Mouse (Mus musculus) neural tube, embryonic 14.5 days (tissue): ENCODE measurements around the gene Mfsd12. TPM values are rescaled to one million over a fixed set of nuclear protein-coding genes. Genes with fewer than 3 reads are reported as not detected.
A peak's percentile ranks its signal among the peaks of the same experiment; 100 is the strongest.

Experiments used
- ATAC-seq: fragments of 200-750 bp; cut with Nextera tagmentation; 2 replicates; pipeline ENCODE4 v1.8.0; 2017; ENCODE audit warnings: low read depth, mild to moderate bottlenecking, moderate TSS enrichment, moderate library complexity
- H3K27ac ChIP-seq: fragments of 300-500 bp; sonication (generic); 2 replicates; pipeline ENCODE4 v1.5.1; 2014; ENCODE audit warnings: low read depth, mild to moderate bottlenecking, control low read depth, low read length, moderate library complexity, mixed read lengths
- H3K27me3 ChIP-seq: fragments of 300-500 bp; sonication (generic); 2 replicates; pipeline ENCODE4 v1.6.1; 2014; ENCODE audit warnings: low read length; ENCODE audit not compliant: control insufficient read depth, insufficient read depth
- H3K36me3 ChIP-seq: fragments of 300-500 bp; sonication (generic); 2 replicates; pipeline ENCODE4 v1.6.1; 2014; ENCODE audit warnings: low read length, mixed read lengths; ENCODE audit not compliant: control insufficient read depth, insufficient read depth
- H3K4me1 ChIP-seq: fragments of 300-500 bp; sonication (generic); 2 replicates; pipeline ENCODE4 v1.6.1; 2014; ENCODE audit warnings: low read length; ENCODE audit not compliant: control insufficient read depth, insufficient read depth
- H3K4me2 ChIP-seq: fragments of 300-500 bp; sonication (generic); 2 replicates; pipeline ENCODE4 v1.6.1; 2014; ENCODE audit warnings: mild to moderate bottlenecking, low read depth, low read length, control low read depth
- H3K4me3 ChIP-seq: fragments of 300-500 bp; sonication (generic); 2 replicates; pipeline ENCODE4 v1.5.1; 2014; ENCODE audit warnings: low read depth, low read length, control low read depth, mixed read lengths
- H3K9ac ChIP-seq: fragments of 300-500 bp; sonication (generic); replicated peaks from 2 replicates; pipeline ENCODE4 v1.6.1; 2014; ENCODE audit warnings: low read depth, mild to moderate bottlenecking, control low read depth, low read length, mixed read lengths
- H3K9me3 ChIP-seq: fragments of 300-500 bp; sonication (generic); 2 replicates; pipeline ENCODE4 v1.6.1; 2016; ENCODE audit warnings: low read length; ENCODE audit not compliant: control insufficient read depth
- whole genome bisulfite sequencing: fragments of 180-500 bp; shearing (Covaris S2); extraction: QIAGEN DNeasy Blood & Tissue Kit; methylation state at CpG from one replicate; pipeline ENCODE4 v1.1.7; 2014; 5-methylcytosine and 5-hydroxymethylcytosine counted together
- polyA plus RNA-seq: library from polyadenylated mRNA; unstranded; fragments of >200 nt; fragmentation: Nextera tagmentation; extraction: Ambion mirVana; gene quantifications from 2 replicates; pipeline ENCODE4 v1.2.1, GENCODE M21; 2014

The Mfsd12 gene
- polyA plus RNA-seq, 1 experiment from 2014 or later, result 8.7 TPM

DNA sequence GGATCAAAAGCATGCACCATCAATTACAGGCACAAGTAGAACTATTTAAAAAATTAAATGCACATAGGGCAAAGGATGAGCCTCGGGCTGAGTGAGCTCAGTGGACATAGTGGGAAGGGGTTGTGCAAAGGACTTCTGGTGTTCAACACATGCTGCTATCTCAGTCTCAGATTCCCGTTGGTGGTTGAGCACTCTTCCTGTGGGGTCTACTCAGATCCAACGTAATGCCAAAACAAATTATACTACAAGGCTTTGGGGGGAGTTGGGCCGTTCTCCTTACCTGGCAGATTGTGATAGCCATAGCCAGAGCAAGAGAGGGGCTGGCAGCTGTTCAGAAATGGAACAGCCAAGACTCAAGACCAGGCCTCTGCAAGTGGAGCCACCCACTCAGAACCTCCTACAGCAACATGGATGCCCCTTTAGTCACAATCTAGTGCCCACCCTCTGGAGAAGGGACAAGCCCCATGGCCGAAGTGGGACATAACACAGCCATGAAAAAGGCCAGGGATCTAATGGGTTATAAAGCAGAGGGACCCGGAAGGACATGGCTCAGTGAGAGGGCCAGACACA, 22.6 kb downstream of the Mfsd12 start:
- no peak overlapping the region for H3K4me3 ChIP-seq
- peaks cover 23% of the 10 kb centered on the region for H3K4me1 ChIP-seq
- H3K9ac ChIP-seq, result no peak overlapping the region
- H3K36me3 ChIP-seq, result no peaks in the 10 kb centered on the region
- H3K9me3 ChIP-seq, result no peaks in the 10 kb centered on the region
- no peak overlapping the region for H3K27ac ChIP-seq
- no peaks in the 10 kb centered on the region for H3K27me3 ChIP-seq
- H3K4me2 ChIP-seq, result no peak overlapping the region
- ATAC-seq, result no peak
- 92% methylated on average over 6 of the region's 6 CpGs for WGBS

DNA sequence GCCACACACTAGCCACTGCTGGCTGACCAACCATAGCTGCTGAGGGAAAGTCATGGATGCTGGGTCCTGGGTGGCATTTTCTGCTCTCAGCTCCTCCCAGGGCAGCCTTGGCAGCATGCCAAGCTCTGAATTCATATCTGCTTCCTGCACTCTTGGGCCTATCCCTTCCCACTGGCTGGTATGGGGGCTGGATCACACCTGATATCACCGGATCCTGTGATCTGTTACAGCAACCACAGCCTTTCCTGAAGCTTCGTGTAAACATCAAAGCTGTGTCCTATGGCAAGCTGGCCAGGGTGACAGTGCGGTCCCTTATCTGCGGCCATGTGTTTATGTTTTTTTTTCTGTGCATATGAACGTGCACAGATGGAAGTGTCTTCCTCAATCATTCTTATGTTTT, 24.7 kb downstream of the Mfsd12 start:
- no peak overlapping the region for H3K27ac ChIP-seq
- peaks cover 15% of the 10 kb centered on the region for H3K4me1 ChIP-seq
- H3K27me3 ChIP-seq, result no peaks in the 10 kb centered on the region
- peaks cover 6% of the 10 kb centered on the region for H3K36me3 ChIP-seq
- ATAC-seq, result no peak
- H3K4me3 ChIP-seq, result no peak overlapping the region
- H3K4me2 ChIP-seq, result no peak overlapping the region
- WGBS, result 82% methylated on average over 5 of the region's 5 CpGs
- no peak overlapping the region for H3K9ac ChIP-seq
- H3K9me3 ChIP-seq, result no peaks in the 10 kb centered on the region

DNA sequence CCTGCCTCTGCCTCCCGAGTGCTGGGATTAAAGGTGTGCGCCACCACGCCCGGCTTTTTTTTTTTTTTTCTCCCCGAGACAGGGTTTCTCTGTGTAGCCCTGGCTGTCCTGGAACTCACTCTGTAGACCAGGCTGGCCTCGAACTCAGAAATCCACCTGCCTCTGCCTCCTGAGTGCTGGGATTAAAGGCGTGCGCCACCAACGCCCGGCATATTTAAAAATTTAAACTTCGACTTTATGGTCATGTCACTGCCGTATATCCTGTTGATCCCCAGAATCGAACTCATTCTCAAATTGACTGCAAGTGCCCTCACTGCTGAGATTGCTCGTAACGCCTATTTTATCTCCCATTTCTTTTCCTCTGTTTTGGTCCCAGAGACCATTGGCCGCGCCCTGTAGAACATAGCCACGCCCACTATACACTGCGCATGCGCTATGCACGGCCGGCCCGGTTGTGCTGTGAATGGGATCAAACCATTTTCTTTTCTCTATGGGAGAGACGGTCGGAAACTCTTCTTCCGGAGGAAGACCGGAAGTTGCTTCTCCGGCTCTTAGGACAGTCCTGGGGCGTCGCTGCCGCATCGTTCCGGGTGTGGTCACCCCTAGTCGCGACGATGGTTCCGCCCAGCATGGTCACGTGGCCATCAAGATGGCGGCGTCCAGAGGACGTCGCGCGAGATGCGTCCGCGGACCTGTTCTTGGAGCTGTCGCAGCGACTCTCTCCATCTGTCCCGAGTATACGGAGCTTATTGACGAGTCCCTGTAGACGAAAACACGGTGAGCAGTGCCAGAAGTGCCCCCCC, 26.7 kb downstream of the Mfsd12 start, which contains the start of the genes Dohh and Gm48551:
Gene Dohh, plus strand, starts transcription at position 627 of the 803 bp plus-strand sequence.
Gene Gm48551, plus strand, starts transcription at position 665 of the 803 bp plus-strand sequence.
- Histone ChIP-seq H3K9me3 (no peaks in the 10 kb centered on the region), H3K9ac (peak within 1 kb of the TSS; percentile 82), H3K27ac (peak within 1 kb of the TSS; percentile 84), H3K27me3 (no peaks in the 10 kb centered on the region), H3K4me1 (peaks cover 8% of the 10 kb centered on the region), H3K36me3 (peaks cover 21% of the 10 kb centered on the region), H3K4me2 (peak within 1 kb of the TSS; percentile 91), H3K4me3 (peak within 1 kb of the TSS; percentile 93)
- 7% methylated on average over 53 of the region's 54 CpGs for WGBS
- ATAC-seq, result peak; percentile 95

DNA sequence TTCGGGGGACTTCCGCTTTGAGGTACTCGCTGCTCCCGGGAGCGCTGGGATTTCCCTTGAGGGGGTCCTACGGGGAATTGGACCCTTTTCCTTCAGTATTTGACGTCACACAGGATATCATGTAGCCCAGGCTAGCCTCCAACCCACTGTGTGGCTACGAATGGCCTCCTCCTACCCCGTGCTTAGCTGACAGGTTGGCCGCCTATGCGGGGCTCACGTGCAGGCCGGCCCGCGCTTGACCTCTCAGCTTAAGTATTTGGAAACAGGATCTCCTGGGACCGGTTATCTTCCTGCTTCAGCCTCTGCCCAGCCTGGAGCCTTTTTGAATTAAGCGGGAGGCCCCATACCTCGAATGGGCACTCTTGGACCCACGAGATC, 27.3 kb downstream of the Mfsd12 start:
- Histone ChIP-seq H3K4me3 (peak overlapping the region; percentile 93), H3K27me3 (no peaks in the 10 kb centered on the region), H3K4me2 (peak overlapping the region; percentile 91), H3K4me1 (peaks cover 8% of the 10 kb centered on the region), H3K9ac (peak overlapping the region; percentile 82), H3K9me3 (no peaks in the 10 kb centered on the region), H3K36me3 (peaks cover 21% of the 10 kb centered on the region), H3K27ac (peak overlapping the region; percentile 84)
- ATAC-seq, result peak; percentile 22
- WGBS, result 1% methylated on average over 19 of the region's 19 CpGs

DNA sequence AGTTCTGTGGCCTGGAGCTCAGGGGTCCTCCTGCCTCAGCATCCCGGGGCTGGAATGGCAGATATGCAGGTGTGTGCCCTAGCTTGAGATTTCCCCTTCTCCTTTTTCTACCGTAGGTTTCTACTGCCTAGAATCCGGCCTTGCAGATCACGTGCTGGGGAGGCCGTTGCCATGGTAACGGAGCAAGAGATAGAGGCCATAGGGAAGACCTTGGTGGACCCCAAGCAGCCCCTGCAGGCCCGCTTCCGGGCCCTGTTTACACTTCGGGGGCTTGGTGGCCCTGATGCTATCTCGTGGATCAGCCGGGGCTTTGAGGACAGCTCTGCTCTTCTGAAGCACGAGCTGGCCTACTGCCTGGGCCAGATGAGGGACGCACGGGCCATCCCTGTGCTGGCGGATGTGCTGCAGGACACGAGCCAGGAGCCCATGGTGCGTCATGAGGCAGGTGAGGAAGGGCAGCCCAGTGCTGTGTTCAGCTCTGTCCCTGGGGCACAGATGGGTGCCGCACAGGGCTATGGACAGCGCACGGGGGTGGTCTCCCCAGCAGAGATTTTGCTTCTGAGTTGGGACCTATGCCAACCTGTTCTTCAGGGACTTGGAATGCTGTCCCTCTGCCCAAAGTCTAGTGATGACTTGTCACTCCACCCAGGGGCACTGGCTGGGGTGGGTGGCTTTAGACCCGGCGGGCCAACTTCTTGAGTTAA, 28.5 kb downstream of the Mfsd12 start:
- Histone ChIP-seq H3K4me1 (peaks cover 14% of the 10 kb centered on the region), H3K36me3 (peaks cover 21% of the 10 kb centered on the region), H3K4me3 (peak overlapping the region; percentile 93; the same call in 1 of the 2 replicates), H3K27ac (no peak overlapping the region), H3K9me3 (no peaks in the 10 kb centered on the region), H3K4me2 (peak overlapping the region; percentile 91), H3K27me3 (no peaks in the 10 kb centered on the region), H3K9ac (no peak overlapping the region)
- no peak for ATAC-seq
- 89% methylated on average over 22 of the region's 22 CpGs for WGBS

DNA sequence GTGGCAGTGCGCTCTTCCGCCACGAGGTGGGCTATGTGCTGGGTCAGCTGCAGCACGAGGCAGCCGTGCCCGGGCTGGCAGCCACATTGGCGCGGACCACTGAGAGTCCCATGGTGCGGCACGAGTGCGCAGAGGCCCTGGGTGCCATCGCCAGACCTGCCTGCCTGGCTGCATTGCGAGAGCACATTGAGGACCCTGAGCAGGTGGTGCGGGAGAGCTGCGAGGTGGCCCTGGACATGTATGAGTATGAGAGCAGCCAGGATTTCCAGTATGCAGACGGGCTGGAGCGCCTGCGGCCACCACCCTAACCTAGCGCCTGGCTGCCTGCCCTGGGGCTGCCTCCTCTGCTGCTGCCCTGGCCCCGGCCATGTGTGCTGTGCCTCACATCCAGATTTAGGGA, 30.4 kb downstream of the Mfsd12 start:
- H3K4me3 ChIP-seq, result no peak overlapping the region
- H3K27ac ChIP-seq, result no peak overlapping the region
- H3K9me3 ChIP-seq, result no peaks in the 10 kb centered on the region
- H3K4me1 ChIP-seq, result peaks cover 14% of the 10 kb centered on the region
- no peak overlapping the region for H3K4me2 ChIP-seq
- H3K27me3 ChIP-seq, result no peaks in the 10 kb centered on the region
- peaks cover 21% of the 10 kb centered on the region for H3K36me3 ChIP-seq
- ATAC-seq, result no peak
- WGBS, result 95% methylated on average over 20 of the region's 20 CpGs
- H3K9ac ChIP-seq, result no peak overlapping the region

DNA sequence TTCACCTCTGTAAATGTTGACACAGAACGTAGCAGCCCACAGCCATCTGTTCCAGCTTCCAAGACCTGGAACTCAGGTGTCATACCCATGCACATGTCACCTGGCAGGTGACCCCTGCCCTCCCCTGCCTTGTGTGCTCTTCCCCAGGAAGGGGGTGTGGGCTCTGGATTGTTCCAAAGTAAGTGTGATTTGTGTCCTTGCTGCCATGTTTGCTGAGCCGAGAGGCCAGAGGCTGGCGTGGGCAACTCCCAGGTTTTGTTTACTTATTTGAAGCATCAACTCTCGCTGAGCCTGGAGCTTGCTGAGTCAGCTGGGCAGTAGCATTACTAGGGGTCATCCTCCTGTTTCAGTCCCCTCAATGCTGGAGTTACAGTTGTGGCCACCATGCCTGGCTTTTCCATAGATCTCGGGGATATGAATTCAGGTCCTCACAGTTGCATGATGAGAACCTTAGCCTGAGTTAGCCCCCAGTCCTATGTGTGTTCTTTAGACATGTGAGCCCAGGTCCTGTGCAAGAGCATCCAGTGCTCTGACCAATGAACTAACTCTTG, 31.3 kb downstream of the Mfsd12 start, which contains the start of gene Gm48552:
Gene Gm48552, plus strand, starts transcription at position 501 of the 551 bp plus-strand sequence.
- no peak for ATAC-seq
- H3K9me3 ChIP-seq, result no peaks in the 10 kb centered on the region
- H3K4me1 ChIP-seq, result peaks cover 16% of the 10 kb centered on the region
- H3K27me3 ChIP-seq, result no peaks in the 10 kb centered on the region
- no peak within 1 kb of the TSS for H3K9ac ChIP-seq
- H3K36me3 ChIP-seq, result peaks cover 21% of the 10 kb centered on the region
- H3K4me3 ChIP-seq, result no peak within 1 kb of the TSS
- no peak within 1 kb of the TSS for H3K4me2 ChIP-seq
- no peak within 1 kb of the TSS for H3K27ac ChIP-seq
- WGBS, result 87% methylated on average over 5 of the region's 5 CpGs

DNA sequence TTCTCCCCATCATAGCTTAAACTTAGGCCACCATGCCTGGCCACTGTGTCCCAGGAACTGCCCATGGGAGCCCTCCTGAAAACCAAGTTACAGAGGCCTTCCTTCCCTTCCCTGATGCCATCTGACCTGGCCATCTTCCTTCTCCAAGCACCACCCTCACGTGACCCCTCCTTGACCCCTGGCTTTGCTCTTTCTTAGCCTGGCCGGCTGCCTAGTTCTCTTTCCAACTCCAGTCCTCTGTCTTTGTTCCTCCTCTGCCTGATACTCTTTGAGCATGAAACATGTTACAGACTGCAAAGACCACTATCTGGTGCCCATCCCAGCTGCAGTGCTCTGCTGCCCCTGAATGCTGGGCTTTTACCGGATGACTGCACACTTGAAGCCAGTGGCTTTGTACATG, 32.1 kb downstream of the Mfsd12 start:
- Histone ChIP-seq H3K9me3 (no peaks in the 10 kb centered on the region), H3K4me3 (no peak overlapping the region), H3K4me2 (no peak overlapping the region), H3K36me3 (peaks cover 21% of the 10 kb centered on the region), H3K4me1 (peaks cover 21% of the 10 kb centered on the region), H3K27me3 (no peaks in the 10 kb centered on the region), H3K9ac (no peak overlapping the region), H3K27ac (no peak overlapping the region)
- ATAC-seq, result no peak
- 58% methylated on average over 3 of the region's 3 CpGs for WGBS
